Mouse (Mus musculus): ENCODE measurements around the gene Cfap44.

DNA sequence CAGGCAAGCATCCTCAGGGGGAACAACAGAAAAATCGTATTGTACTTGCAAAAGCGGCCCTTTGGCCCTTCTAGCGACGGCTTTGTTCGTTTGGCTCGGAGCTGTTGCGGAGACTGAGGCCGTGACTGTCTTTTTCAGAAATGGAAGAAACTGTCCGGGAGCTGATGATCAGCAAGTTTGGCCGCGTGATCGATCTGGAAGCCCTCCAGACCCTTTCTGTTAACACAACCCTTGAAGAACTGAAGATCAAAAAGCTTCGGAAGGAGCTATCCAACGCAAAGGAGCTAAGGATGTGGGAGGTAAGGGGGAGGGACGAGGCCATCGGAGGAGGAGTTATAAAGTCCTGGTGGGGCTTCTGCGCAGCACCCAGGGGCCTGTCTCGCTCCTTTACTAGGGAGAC, 84.2 kb downstream of the Cfap44 start:
- TF ChIP-seq CTCF (IDR thresholded peaks at IDR 0.05; ENCODE audit: low read depth, low read length) (no peak), POLR2A (IDR thresholded peaks at IDR 0.05; ENCODE audit: borderline replicate concordance, low read depth, low read length) (no peak)
